Mouse (Mus musculus) gastrocnemius, adult 2 months (tissue): ENCODE data around the gene Cyld. TPM values are rescaled to one million over a fixed set of nuclear protein-coding genes. Genes with fewer than 3 reads are reported as not detected.
A peak's percentile ranks its signal among the peaks of the same experiment; 100 is the strongest.
"Not testable (repeated sequence)": the region's sequence is repeated elsewhere in the genome, so short reads cannot be mapped to it uniquely, and the experiment has no call there.

Source experiments
- DNase-seq: peaks from one replicate; pipeline ENCODE4 v3.0.0; 2022
- H3K27ac ChIP-seq: fragments of 200-600 bp; 2 replicates; pipeline ENCODE4 v1.8.1; 2022; ENCODE audit warnings: mild to moderate bottlenecking
- H3K4me3 ChIP-seq: fragments of 200-600 bp; 2 replicates; pipeline ENCODE4 v1.8.1; 2022; ENCODE audit warnings: mild to moderate bottlenecking, moderate library complexity
- CTCF ChIP-seq: fragments of 200-600 bp; IDR thresholded peaks from 2 replicates; pipeline ENCODE4 v1.8.1; 2022; ENCODE audit warnings: antibody characterized with exemption, mild to moderate bottlenecking, moderate library complexity
- intact Hi-C: fragments of 180-260 bp; cut with DNase I; formaldehyde crosslinking; loops from one replicate; pipeline ENCODE4 v1.15.1; 2025
- long read RNA-seq, 2 experiments: library from polyadenylated mRNA; stranded (forward); transcript quantifications; one replicate each; pipeline ENCODE4 v2.0.0; 2021
- total RNA-seq, 2 experiments: library from RNA; stranded (reverse); gene quantifications; 2 replicates each; pipeline ENCODE4 v1.2.3; 2021

Gene Cyld
- 10 to 100 TPM; 18.1 to 22.5 TPM for total RNA-seq
- long read RNA-seq, experiment 1, full-length matches to known transcripts = 14 of 29 reads
- long read RNA-seq, experiment 1, partial matches to known transcripts = 2 of 29 reads
- long read RNA-seq, experiment 1, other reads (novel, unspliced or antisense) = 13 of 29 reads
- long read RNA-seq, experiment 2, full-length matches to known transcripts = 9 of 23 reads
- long read RNA-seq, experiment 2, partial matches to known transcripts = 0 of 23 reads
- long read RNA-seq, experiment 2, other reads (novel, unspliced or antisense) = 14 of 23 reads

GRCm38 (mm10) chr8:88696721-88697641 lies at the start of gene Cyld:
TSS of gene Cyld (plus strand) at chr8:88697028.
- no peak for TF ChIP-seq CTCF
- DNase-seq = peak; percentile 99
- H3K4me3 ChIP-seq = peak within 1 kb of the TSS; percentile 80
- intact Hi-C loops = loop anchor here (2.0 to 10.0 kb wide), 3 partner anchors 50 to 432 kb away; partner anchors contain the start of gene Nod2
- peak within 1 kb of the TSS; percentile 96 for H3K27ac ChIP-seq

DNA sequence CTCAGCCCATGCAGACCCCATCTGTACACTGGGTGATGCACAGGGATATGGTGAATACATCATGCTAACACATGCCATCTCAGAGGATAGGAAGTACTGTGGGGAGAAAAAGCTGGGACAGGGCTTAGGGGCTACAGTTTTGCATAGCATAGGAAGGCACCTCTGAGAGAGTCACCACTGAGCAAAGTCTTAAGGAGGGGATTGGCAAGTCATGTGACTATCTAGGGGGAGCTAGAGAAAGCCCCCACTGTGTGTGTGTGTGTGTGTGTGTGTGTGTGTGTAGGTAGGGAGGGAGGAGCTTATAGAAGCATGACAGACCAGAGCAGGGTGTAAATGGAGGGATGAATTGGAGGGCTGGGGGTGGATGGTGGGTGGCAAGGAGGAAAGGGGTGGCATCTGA lies 48.5 kb upstream of the Cyld start:
- TF ChIP-seq CTCF = no peak
- DNase-seq = no peak
- intact Hi-C loops = loop anchor here (5.0 kb wide), 1 partner anchor 49 kb away; the partner anchor contains the start of gene Cyld

GRCm38 (mm10) chr8:88650016-88650708 lies 46.7 kb upstream of the Cyld start:
- no peak for TF ChIP-seq CTCF
- intact Hi-C loops = no loop called here
- H3K27ac ChIP-seq = peak overlapping the region; percentile 58; the same call in 1 of the 2 replicates

More for the DNA sequence above, 48.5 kb upstream of the Cyld start:
- peak overlapping the region; percentile 77 for H3K4me3 ChIP-seq
- H3K27ac ChIP-seq = no peak overlapping the region

DNA sequence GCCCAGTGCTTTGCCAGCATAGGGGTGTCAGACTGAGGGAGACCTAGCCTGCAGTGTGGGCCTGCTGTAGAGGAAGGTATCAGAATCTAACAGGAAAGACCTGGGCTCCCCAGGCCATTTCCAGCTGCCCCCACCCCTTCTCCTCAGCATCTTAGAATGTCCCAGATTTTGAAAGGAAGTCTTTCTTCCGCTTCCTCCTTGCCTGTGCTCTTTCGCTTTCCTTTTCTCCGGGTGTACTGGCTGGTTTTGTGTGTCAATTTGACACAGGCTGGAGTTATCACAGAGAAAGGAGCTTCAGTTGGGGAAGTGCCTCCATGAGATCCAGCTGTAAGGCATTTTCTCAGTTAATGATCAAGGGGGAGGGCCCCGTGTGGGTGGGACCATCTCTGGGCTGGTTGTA lies 45.7 kb upstream of the Cyld start:
- DNase-seq, intact Hi-C loops: not testable (repeated sequence)
- Histone ChIP-seq H3K4me3 (peak overlapping the region; percentile 44), H3K27ac (peak overlapping the region; percentile 58)

More at GRCm38 (mm10) chr8:88650016-88650708, 46.7 kb upstream of the Cyld start:
- peak overlapping the region; percentile 44; the same call in 1 of the 2 replicates for H3K4me3 ChIP-seq
- no peak for DNase-seq

GRCm38 (mm10) chr8:88655334-88655733 lies 41.5 kb upstream of the Cyld start:
- no peak for DNase-seq
- no peak for TF ChIP-seq CTCF
- Histone ChIP-seq H3K4me3 (no peak overlapping the region), H3K27ac (no peak overlapping the region)
- intact Hi-C loops = no loop called here

DNA sequence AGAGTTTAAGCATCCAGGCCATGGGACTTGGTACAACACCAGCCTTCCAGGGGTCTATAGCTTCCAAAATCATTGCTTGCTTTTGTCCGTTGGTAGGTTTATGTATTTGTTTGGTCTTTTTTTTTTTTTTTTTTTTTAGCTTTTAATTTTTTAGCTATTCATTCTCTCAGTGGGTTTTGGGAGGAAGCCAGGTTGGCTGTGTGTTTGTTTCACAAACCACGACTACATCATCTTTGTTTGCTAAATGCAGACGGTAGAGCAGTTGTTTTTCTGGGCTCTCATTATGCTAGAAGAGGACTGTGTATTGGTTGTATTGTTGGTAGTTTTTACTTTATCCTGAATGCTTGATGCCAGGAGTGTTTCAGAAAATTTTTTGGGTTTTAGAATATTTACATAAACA lies 37.0 kb upstream of the Cyld start:
- no peak overlapping the region for H3K27ac ChIP-seq
- no peak for TF ChIP-seq CTCF
- DNase-seq = no peak
- no peak overlapping the region for H3K4me3 ChIP-seq
- intact Hi-C loops = no loop called here

DNA sequence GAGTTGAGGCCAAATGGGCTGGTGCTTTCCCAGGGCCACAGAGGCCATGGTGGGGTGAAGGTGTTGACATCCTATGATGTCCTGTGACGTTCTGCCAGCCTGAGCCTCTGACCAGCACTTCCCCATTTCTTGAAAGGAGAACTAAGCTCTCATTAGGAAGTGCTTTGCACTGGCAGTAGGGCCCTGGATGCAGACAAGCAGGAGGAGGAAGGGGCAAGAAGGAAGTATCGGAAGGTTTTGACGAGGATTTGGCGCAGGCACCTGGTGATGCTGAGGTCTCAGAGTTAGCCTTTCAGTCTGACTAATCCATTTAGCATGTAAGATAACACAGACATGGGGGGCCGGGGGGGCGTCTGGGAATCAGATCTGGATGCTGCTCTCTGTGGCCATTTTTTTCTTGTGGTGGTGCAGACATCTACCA lies 34.4 kb upstream of the Cyld start:
- TF ChIP-seq CTCF = no peak
- Histone ChIP-seq H3K4me3 (no peak overlapping the region), H3K27ac (no peak overlapping the region)
- DNase-seq = no peak
- intact Hi-C loops = no loop called here

- no peak overlapping the region for H3K27ac ChIP-seq
- DNase-seq = no peak
- TF ChIP-seq CTCF = no peak
- intact Hi-C loops = no loop called here
- H3K4me3 ChIP-seq = no peak overlapping the region
Observed at GRCm38 (mm10) chr8:88664121-88664520, 32.7 kb upstream of the Cyld start.

DNA sequence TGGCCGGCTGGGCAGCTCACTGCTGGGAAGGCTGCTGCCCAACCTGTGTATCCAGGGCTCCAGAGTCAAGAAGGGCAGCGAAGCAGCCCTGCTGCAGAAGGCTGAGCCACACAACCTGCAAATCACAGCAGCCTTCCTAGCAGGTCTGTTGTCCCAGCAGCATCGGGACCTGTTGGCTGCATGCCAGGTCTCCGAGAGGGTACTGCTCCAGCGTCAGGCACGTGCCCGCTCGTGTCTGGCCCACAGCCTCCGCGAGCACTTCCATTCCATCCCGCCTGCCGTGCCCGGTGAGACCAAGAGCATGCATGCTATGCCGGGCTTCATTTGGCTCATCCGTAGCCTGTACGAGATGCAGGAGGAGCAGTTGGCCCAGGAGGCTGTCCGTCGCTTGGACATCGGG lies 31.9 kb upstream of the Cyld start:
- H3K27ac ChIP-seq = no peak overlapping the region
- DNase-seq = no peak
- TF ChIP-seq CTCF = no peak
- intact Hi-C loops = no loop called here
- no peak overlapping the region for H3K4me3 ChIP-seq

DNA sequence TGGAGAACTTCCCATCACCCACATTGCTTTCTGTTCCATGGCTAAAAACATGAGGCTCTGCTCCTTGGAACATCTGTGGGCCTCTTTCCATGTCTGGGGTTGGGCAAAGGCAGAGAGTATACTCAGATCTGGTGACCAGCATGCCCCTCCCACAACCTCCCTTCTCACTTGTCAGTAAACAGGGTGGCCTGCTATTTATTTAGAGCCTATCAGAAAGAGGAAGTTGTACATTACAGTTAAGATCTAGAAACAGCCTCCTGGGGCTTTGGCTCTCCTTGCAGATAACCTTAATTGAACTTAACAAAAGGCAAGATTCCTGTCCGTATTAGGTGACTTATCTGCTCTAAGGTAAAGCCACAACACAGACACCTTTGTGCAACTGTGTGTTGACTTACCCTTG lies 30.4 kb upstream of the Cyld start:
- H3K27ac ChIP-seq = no peak overlapping the region
- H3K4me3 ChIP-seq = no peak overlapping the region
- DNase-seq = no peak
- intact Hi-C loops = no loop called here
- no peak for TF ChIP-seq CTCF

- intact Hi-C loops = no loop called here
- DNase-seq = no peak
- H3K27ac ChIP-seq = peak overlapping the region; percentile 28; the same call in 1 of the 2 replicates
- H3K4me3 ChIP-seq = no peak overlapping the region
- no peak for TF ChIP-seq CTCF
Observed at GRCm38 (mm10) chr8:88668400-88669086, 28.3 kb upstream of the Cyld start.

DNA sequence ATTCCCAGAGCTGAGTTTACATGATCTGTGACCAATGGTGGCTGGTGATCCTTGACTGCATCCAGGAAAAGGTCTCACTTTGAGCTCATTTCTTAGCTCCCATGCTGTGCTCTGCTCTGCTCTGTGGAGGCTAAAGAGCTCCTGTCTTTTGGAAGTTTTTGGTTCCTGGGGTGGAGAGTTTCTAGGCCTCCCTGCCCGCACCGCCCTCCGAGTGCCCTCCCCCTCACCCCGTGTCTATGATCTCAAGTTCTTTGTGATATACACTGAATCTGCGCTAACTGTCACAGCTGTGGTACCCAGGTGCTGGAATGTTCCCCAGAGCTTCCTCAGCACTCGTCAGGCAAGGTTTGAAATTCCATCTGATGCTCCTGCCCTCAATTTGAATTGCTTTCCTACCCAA lies 26.0 kb upstream of the Cyld start:
- TF ChIP-seq CTCF = no peak
- intact Hi-C loops = no loop called here
- no peak overlapping the region for H3K4me3 ChIP-seq
- no peak overlapping the region for H3K27ac ChIP-seq
- no peak for DNase-seq
